Mouse (Mus musculus): ENCODE measurements around the gene Rhobtb3. TPM values are rescaled to one million over a fixed set of nuclear protein-coding genes. Genes with fewer than 3 reads are reported as not detected.

Rhobtb3 gene
- total RNA-seq (2014; rRNA removed) (4.3 and 8.5 TPM in 2 replicates), polyA plus RNA-seq (2012; rRNA removed) (1.6 and 1.7 TPM in 2 replicates)

GRCm38 (mm10) chr13:75943189-75944043 lies at the start of gene Rhobtb3:
Gene Rhobtb3 (minus strand): TSS chr13:75943925.
- H3K27me3 ChIP-seq (ENCODE audit: control insufficient read depth, insufficient read depth, low read length), result no peaks in the 10 kb centered on the region
- WGBS, result under 1% methylated on average over 109 of the region's 110 CpGs
- H3K36me3 ChIP-seq (ENCODE audit: control insufficient read depth, insufficient read depth, low read length), result no peaks in the 10 kb centered on the region; the same call in 1 of the 2 replicates
- H3K4me3 ChIP-seq (ENCODE audit: insufficient read depth, low read depth, low read length), result peak within 1 kb of the TSS; percentile 68
- DNase-seq (ENCODE audit: extremely low read depth, low read depth, low spot score), result peak; percentile 51
- TF ChIP-seq POLR2A (IDR thresholded peaks at IDR 0.05; ENCODE audit: extremely low read depth, insufficient read depth, low read length) (0 out of 2 replicates have a peak, but pooled peaks have one; percentile 7), CTCF (IDR thresholded peaks at IDR 0.05; ENCODE audit: low read depth, low read length) (no peak)
- H3K79me2 ChIP-seq (ENCODE audit: control insufficient read depth, insufficient read depth, low read length), result no peaks in the 10 kb centered on the region
- H3K4me1 ChIP-seq (ENCODE audit: control insufficient read depth, insufficient read depth, low read length), result peaks cover 4% of the 10 kb centered on the region; the same call in 1 of the 2 replicates
- peak within 1 kb of the TSS; percentile 75 for H3K9ac ChIP-seq (ENCODE audit: low read depth, low read length)
- H3K27ac ChIP-seq (replicated peaks; ENCODE audit: insufficient read depth, low read depth, low read length), result peak within 1 kb of the TSS; percentile 22

GRCm38 (mm10) chr13:75992169-75993028 lies 48.7 kb upstream of the Rhobtb3 start:
- Histone ChIP-seq H3K9ac (ENCODE audit: low read depth, low read length) (no peak overlapping the region), H3K79me2 (ENCODE audit: control insufficient read depth, insufficient read depth, low read length) (no peaks in the 10 kb centered on the region), H3K4me3 (ENCODE audit: insufficient read depth, low read depth, low read length) (no peak overlapping the region), H3K4me1 (ENCODE audit: control insufficient read depth, insufficient read depth, low read length) (no peaks in the 10 kb centered on the region), H3K27ac (replicated peaks; ENCODE audit: insufficient read depth, low read depth, low read length) (no peak overlapping the region), H3K27me3 (ENCODE audit: control insufficient read depth, insufficient read depth, low read length) (no peaks in the 10 kb centered on the region), H3K36me3 (ENCODE audit: control insufficient read depth, insufficient read depth, low read length) (no peaks in the 10 kb centered on the region)
- TF ChIP-seq POLR2A (IDR thresholded peaks at IDR 0.05; ENCODE audit: extremely low read depth, insufficient read depth, low read length) (no peak), CTCF (IDR thresholded peaks at IDR 0.05; ENCODE audit: low read depth, low read length) (no peak)
- DNase-seq (ENCODE audit: extremely low read depth, low read depth, low spot score), result peak; percentile 12
- WGBS, result 59% methylated on average over 9 of the region's 9 CpGs

- TF ChIP-seq CTCF (IDR thresholded peaks at IDR 0.05; ENCODE audit: low read depth, low read length) (no peak), POLR2A (IDR thresholded peaks at IDR 0.05; ENCODE audit: extremely low read depth, insufficient read depth, low read length) (no peak)
- Histone ChIP-seq H3K9ac (ENCODE audit: low read depth, low read length) (no peak overlapping the region), H3K27me3 (ENCODE audit: control insufficient read depth, insufficient read depth, low read length) (no peaks in the 10 kb centered on the region), H3K4me3 (ENCODE audit: insufficient read depth, low read depth, low read length) (no peak overlapping the region), H3K79me2 (ENCODE audit: control insufficient read depth, insufficient read depth, low read length) (no peaks in the 10 kb centered on the region), H3K27ac (replicated peaks; ENCODE audit: insufficient read depth, low read depth, low read length) (no peak overlapping the region), H3K4me1 (ENCODE audit: control insufficient read depth, insufficient read depth, low read length) (no peaks in the 10 kb centered on the region), H3K36me3 (ENCODE audit: control insufficient read depth, insufficient read depth, low read length) (no peaks in the 10 kb centered on the region)
- no peak for DNase-seq (ENCODE audit: extremely low read depth, low read depth, low spot score)
- WGBS, result 85% methylated on average over 1 of the region's 1 CpGs
Observed at GRCm38 (mm10) chr13:75988096-75988495, 44.4 kb upstream of the Rhobtb3 start.

GRCm38 (mm10) chr13:75981901-75982300 lies 38.2 kb upstream of the Rhobtb3 start:
- no peak overlapping the region for H3K9ac ChIP-seq (ENCODE audit: low read depth, low read length)
- no peaks in the 10 kb centered on the region for H3K79me2 ChIP-seq (ENCODE audit: control insufficient read depth, insufficient read depth, low read length)
- no peak overlapping the region for H3K4me3 ChIP-seq (ENCODE audit: insufficient read depth, low read depth, low read length)
- no peaks in the 10 kb centered on the region for H3K36me3 ChIP-seq (ENCODE audit: control insufficient read depth, insufficient read depth, low read length)
- H3K27me3 ChIP-seq (ENCODE audit: control insufficient read depth, insufficient read depth, low read length), result no peaks in the 10 kb centered on the region
- H3K4me1 ChIP-seq (ENCODE audit: control insufficient read depth, insufficient read depth, low read length), result peaks cover 2% of the 10 kb centered on the region
- no peak overlapping the region for H3K27ac ChIP-seq (replicated peaks; ENCODE audit: insufficient read depth, low read depth, low read length)
- TF ChIP-seq CTCF (IDR thresholded peaks at IDR 0.05; ENCODE audit: low read depth, low read length) (peak; percentile 52), POLR2A (IDR thresholded peaks at IDR 0.05; ENCODE audit: extremely low read depth, insufficient read depth, low read length) (no peak)
- peak; percentile 39 for DNase-seq (ENCODE audit: extremely low read depth, low read depth, low spot score)

- WGBS, result 26% methylated on average over 2 of the region's 2 CpGs
- H3K27ac ChIP-seq (replicated peaks; ENCODE audit: insufficient read depth, low read depth, low read length), result peak overlapping the region; percentile 66
- H3K9ac ChIP-seq (ENCODE audit: low read depth, low read length), result no peak overlapping the region
- H3K4me3 ChIP-seq (ENCODE audit: insufficient read depth, low read depth, low read length), result no peak overlapping the region
- TF ChIP-seq CTCF (IDR thresholded peaks at IDR 0.05; ENCODE audit: low read depth, low read length) (no peak), POLR2A (IDR thresholded peaks at IDR 0.05; ENCODE audit: extremely low read depth, insufficient read depth, low read length) (no peak)
- H3K4me1 ChIP-seq (ENCODE audit: control insufficient read depth, insufficient read depth, low read length), result peaks cover 9% of the 10 kb centered on the region
- no peaks in the 10 kb centered on the region for H3K27me3 ChIP-seq (ENCODE audit: control insufficient read depth, insufficient read depth, low read length)
- no peaks in the 10 kb centered on the region for H3K36me3 ChIP-seq (ENCODE audit: control insufficient read depth, insufficient read depth, low read length)
- no peaks in the 10 kb centered on the region for H3K79me2 ChIP-seq (ENCODE audit: control insufficient read depth, insufficient read depth, low read length)
- peak; percentile 98 for DNase-seq (ENCODE audit: extremely low read depth, low read depth, low spot score)
Observed at GRCm38 (mm10) chr13:75976649-75977048, 32.9 kb upstream of the Rhobtb3 start.
